Mouse (Mus musculus) megakaryocyte, adult 5-6 weeks (primary cell): ENCODE results near the gene Agtpbp1. TPM values are rescaled to one million over a fixed set of nuclear protein-coding genes. Genes with fewer than 3 reads are reported as not detected.
A peak's percentile ranks its signal among the peaks of the same experiment; 100 is the strongest.

Source experiments
- ATAC-seq: 2 replicates; pipeline ENCODE4 v1.8.0; 2016; ENCODE audit warnings: mild to moderate bottlenecking, inconsistent platforms; ENCODE audit not compliant: poor library complexity, severe bottlenecking
- total RNA-seq, 2 experiments: library from RNA; stranded (forward) in 1 of 2; stranded (reverse) in 1 of 2; fragments of 153-499, 151-499 nt in 1 of 2; fragments of 221-1000, 200-1000 nt in 1 of 2; gene quantifications; 2 replicates each; pipeline versions ENCODE4 v1.2.3 to v1.2.4; 2015 to 2017

Gene Agtpbp1
- total RNA-seq, 2 experiments from 2014 or later, result 71.4 to 73.0 TPM

GRCm38 (mm10) chr13:59445179-59445578 is 139.8 kb downstream of the Agtpbp1 start:
- no peak for ATAC-seq

DNA sequence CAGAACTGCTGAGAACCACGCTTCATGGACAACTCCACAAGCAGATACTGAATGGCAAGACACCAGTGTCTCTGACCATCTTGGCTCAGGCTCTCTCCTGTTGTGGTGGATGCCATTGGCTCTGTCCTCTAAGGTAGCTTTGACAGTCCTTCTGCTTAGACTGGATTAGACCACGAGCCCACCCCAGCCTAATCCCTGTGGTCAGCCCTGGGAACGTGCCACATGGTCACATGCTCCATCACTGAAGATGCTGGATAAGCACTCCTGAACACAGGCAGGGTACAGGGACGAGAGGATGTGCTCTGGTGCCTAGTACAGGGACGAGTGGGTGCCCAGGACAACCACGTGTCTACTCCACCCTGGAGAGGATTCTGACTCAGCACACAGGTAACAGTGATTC is 140.7 kb downstream of the Agtpbp1 start:
- no peak for ATAC-seq

- no peak for ATAC-seq
Observed at GRCm38 (mm10) chr13:59439683-59440082, 145.3 kb downstream of the Agtpbp1 start.

- ATAC-seq, result no peak
Observed at GRCm38 (mm10) chr13:59434554-59434953, 150.5 kb downstream of the Agtpbp1 start.

DNA sequence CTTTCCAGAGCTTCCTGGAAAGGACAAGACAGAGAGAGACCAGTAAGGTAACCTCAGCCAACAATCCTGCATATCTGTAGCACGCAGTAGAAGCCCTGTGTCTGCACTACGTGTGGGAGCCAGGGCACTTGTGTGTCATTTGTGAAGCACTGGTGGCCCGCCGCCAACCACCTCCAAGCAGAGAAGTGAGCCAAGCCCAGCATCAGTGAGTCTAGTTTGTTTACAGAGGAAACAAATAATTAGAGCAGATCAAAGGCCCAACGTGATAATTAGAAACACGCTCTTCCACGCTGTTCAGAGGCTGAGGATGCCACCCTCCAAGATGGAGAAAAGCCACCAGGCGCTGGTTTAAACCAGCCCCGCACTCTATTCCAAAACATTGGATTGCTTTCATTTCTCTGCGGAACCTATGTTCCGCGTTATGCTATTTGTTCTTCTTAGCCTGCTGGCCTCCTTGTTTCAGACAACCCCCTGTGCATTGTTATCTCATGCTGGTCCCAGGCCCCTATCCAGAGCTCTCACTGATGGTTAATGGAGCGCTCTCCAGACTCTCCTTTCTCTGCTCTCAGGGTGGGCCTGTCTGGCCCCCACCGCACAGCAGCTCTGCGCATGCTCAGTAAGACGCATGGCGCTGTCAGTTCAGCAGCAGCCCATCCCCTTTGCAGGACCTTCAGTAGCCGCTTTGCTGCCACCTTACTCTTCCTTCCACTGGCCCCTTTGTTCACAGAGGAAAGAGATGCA is 153.7 kb downstream of the Agtpbp1 start:
- ATAC-seq, result no peak

DNA sequence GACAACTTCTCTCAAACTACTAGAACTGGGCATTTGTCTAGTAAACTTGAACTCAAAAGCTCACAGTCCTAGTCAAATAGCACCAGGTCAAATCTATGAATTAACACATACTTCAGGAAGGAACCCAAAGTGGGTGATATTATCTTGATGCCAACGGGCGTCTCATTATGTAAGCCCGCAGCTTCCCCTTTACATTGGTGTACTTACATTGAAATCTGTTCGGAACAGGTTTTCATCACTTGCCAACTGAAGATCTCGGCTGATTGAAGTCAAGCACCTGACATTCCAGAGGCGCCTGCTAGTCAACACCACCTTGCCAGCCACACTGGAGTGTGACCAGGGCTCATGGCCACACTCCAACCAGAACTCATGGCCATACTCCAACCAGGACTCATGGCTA is 155.7 kb downstream of the Agtpbp1 start:
- ATAC-seq, result peak; percentile 76

DNA sequence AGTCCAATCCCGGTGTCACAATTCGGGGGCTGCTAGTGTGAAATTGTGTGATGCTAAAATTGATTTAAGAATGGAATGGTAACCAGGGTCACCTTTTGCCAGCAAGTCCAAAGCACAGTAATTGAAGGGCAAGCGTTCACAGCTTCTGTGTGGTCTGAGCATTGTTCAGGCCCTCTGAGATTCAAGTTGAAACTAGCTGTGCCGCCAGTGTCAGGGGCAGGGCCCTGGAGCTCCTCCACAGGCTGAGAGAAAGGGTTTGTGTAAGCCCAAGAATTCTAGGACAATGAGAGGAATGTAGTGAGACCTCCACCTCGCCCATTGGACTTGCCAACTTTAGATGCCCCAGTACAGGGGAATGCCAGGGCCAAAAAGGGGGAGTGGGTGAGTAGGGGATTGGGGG is 161.2 kb downstream of the Agtpbp1 start:
- ATAC-seq, result no peak

DNA sequence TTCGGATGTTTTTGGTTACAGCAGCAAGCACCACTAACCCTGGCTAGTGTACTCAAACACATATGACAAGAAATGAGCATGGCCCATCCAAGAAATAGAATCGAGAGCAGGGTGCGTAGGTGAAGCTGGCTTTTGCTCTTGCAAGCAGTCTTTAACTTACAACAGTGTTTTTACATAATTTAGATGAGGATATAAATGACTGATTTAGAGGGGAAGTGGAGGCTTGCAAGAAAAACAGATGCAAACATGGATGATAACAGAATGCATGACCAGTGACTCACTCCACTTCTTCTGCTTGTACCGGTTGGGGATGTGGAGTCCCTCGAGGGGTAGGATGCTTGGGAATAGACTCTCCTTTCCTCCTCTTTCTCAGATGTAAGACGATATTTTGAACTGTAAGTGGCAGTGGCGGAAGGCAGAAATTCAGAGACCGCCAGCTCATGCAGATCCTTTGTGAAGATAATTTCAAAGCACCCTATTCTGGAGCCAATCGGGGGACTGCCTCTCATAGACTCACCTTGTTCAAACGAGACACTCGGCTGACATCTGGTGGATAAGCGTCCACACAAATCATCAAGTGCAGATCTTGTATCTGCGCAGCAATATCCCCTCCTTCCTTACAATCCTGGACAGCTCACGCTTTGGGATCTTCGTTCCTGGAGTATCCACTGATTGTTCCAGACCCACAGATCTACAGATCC is 168.3 kb downstream of the Agtpbp1 start:
- ATAC-seq, result no peak

DNA sequence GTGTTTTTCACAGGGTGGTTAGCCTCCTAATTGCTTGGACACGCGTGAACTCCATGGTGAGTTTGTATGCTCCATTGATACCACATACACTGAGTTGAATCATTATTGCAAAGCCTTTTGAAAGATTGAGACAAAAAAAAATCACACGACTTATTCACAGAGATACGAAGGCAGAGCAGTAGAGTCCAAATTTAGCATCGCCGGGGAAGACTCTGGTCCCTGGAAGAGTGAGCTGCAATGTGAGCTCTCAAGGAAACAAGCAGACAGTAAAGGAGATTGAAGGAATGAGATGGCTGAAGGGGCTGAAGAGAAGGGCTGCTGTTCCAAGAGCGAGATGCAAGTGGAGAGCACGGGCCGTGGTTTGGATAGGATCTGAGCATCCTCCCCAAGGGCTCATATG is 171.1 kb downstream of the Agtpbp1 start:
- ATAC-seq, result no peak

DNA sequence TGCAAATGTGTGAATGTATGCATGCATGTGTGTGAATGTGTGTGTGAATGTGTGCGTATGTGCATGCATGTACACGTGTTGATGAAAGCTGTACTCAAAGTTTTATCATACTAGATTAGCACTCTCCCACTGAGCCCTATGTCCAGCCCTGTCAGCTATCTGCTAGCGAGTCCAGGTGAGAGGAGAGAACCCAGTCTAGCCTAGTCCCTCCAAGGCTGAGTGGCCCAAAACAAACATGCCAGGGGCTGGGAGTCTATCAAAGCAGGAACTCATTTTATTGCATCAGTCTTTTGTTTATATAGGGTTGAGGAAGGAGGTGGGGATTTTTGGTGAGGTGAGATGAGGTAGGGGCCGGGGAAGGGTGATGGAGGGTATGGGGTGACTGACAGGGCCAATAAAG is 172.4 kb downstream of the Agtpbp1 start:
- ATAC-seq, result no peak

DNA sequence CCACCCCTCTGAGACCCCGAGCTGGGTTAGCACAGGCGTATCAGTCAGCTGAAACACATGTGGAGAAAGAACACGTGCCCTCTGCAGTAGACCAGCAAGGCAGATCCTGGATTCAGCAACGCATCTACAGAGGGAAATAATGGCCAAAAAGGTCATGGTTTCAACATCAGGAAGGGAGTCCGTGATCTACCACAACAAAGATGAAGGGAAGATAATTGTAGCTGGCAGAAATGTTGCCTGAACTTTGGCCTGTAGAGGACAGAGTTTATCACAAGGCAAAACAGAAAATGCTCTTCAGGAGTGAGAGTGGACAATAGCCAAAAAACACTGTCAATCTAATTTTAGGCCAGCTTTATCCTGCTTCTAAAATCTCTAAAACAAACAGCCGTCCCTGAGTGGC is 177.8 kb downstream of the Agtpbp1 start:
- ATAC-seq, result no peak

- no peak for ATAC-seq
Observed at GRCm38 (mm10) chr13:59402026-59402775, 182.8 kb downstream of the Agtpbp1 start.

DNA sequence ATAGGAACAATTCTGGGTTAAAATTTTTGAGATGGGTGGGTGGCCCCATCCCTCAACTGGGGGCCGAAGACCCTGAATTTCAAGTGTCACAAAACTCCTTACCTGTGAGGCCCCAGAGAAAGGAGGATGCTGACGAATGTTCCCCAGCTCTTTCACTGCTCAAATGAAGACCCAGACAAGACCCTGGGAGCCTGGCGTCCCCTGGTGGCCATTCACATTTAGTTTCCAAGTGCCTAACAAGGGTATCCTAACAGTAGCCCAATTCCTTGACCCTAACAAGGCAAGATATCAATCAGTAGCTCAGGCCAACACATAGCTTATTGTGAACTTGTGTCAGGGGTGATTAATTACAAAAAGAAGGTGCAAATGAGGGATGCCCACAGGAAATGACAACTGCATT is 187.5 kb downstream of the Agtpbp1 start:
- ATAC-seq, result no peak

Other genes with a start within 250 kb of the Agtpbp1 start
- gene Naa35, start within 50 bp of the Agtpbp1 start, total RNA-seq (2015), result 76.1 and 76.4 TPM in 2 replicates
- 30.4 and 53.1 TPM in 2 replicates for gene Naa35, start within 50 bp of the Agtpbp1 start, total RNA-seq (2017)
- gene Golm1, start 90.6 kb upstream of the Agtpbp1 start, total RNA-seq (2015), result 17.0 and 24.1 TPM in 2 replicates
- gene Golm1, start 90.6 kb upstream of the Agtpbp1 start, total RNA-seq (2017), result 30.2 and 42.0 TPM in 2 replicates
- gene 4921517D22Rik, start 108.9 kb upstream of the Agtpbp1 start, total RNA-seq (2015), result not detected in 2 replicates
- gene 4921517D22Rik, start 108.9 kb upstream of the Agtpbp1 start, total RNA-seq (2017), result not detected in 2 replicates
- 0.04 and 0.78 TPM in 2 replicates for gene Spata31d1a, start 125.1 kb upstream of the Agtpbp1 start, total RNA-seq (2015)
- gene Spata31d1a, start 125.1 kb upstream of the Agtpbp1 start, total RNA-seq (2017), result not detected in 2 replicates
- gene Spata31d1b, start 127.1 kb upstream of the Agtpbp1 start, total RNA-seq (2015), result not detected in 2 replicates
- not detected in 2 replicates for gene Spata31d1b, start 127.1 kb upstream of the Agtpbp1 start, total RNA-seq (2017)
- not detected in 2 replicates for gene Spata31d1d, start 146.5 kb upstream of the Agtpbp1 start, total RNA-seq (2015)
- not detected in 2 replicates for gene Spata31d1d, start 146.5 kb upstream of the Agtpbp1 start, total RNA-seq (2017)
- not detected in 2 replicates for gene 1700014D04Rik, start 161.5 kb upstream of the Agtpbp1 start, total RNA-seq (2015)
- gene 1700014D04Rik, start 161.5 kb upstream of the Agtpbp1 start, total RNA-seq (2017), result 0.04 TPM in 1 of 2 replicates, not detected in the other
- 39.7 and 41.7 TPM in 2 replicates for gene Isca1, start 184.6 kb upstream of the Agtpbp1 start, total RNA-seq (2015)
- gene Isca1, start 184.6 kb upstream of the Agtpbp1 start, total RNA-seq (2017), result 19.2 and 21.3 TPM in 2 replicates
- gene Gm49354, start 197.0 kb upstream of the Agtpbp1 start, total RNA-seq (2015), result not detected in 2 replicates
- not detected in 2 replicates for gene Gm49354, start 197.0 kb upstream of the Agtpbp1 start, total RNA-seq (2017)
- gene Tut7, start 237.9 kb upstream of the Agtpbp1 start, total RNA-seq (2015), result 95.1 and 97.1 TPM in 2 replicates
- gene Tut7, start 237.9 kb upstream of the Agtpbp1 start, total RNA-seq (2017), result 177 and 194 TPM in 2 replicates